Mouse (Mus musculus) thymus, adult 2 months (tissue): ENCODE measurements around the gene Hoxa10.

Source experiments
- CTCF ChIP-seq: fragments of 200-500 bp; IDR thresholded peaks from 2 replicates; pipeline ENCODE4 v1.5.1; 2012; ENCODE audit warnings: mild to moderate bottlenecking, control low read depth, low read length, moderate library complexity, borderline replicate concordance; ENCODE audit not compliant: control insufficient read depth, poor library complexity, insufficient read depth; ENCODE audit errors: extremely low read depth
- POLR2A ChIP-seq: fragments of 200-500 bp; IDR thresholded peaks from 2 replicates; pipeline ENCODE4 v1.6.1; 2012; ENCODE audit warnings: mild to moderate bottlenecking, low read length, control low read depth, moderate library complexity; ENCODE audit not compliant: control insufficient read depth, poor library complexity, insufficient read depth; ENCODE audit errors: extremely low read depth

GRCm38 (mm10) chr6:52221993-52222685 lies 18.5 kb downstream of the Hoxa10 start:
- TF ChIP-seq CTCF (no peak), POLR2A (no peak)
